Mouse (Mus musculus): ENCODE results near the gene Klf8. TPM values are rescaled to one million over a fixed set of nuclear protein-coding genes. Genes with fewer than 3 reads are reported as not detected.

The Klf8 gene
- polyA plus RNA-seq, 1 experiment = 0.73 TPM

- no peak overlapping the region for H3K27ac ChIP-seq (ENCODE audit: control insufficient read depth, insufficient read depth, low read depth, low read length)
These were observed 196.5 kb downstream of the Klf8 start for GRCm38 (mm10) chrX:153433659-153434293.

GRCm38 (mm10) chrX:153439573-153439972 is 202.3 kb downstream of the Klf8 start:
- Histone ChIP-seq H3K36me3 (ENCODE audit: control insufficient read depth, insufficient read depth, low read length) (no peaks in the 10 kb centered on the region), H3K27ac (ENCODE audit: control insufficient read depth, insufficient read depth, low read depth, low read length) (no peak overlapping the region), H3K4me3 (ENCODE audit: control insufficient read depth, low read depth, low read length) (no peak overlapping the region), H3K27me3 (ENCODE audit: control insufficient read depth, insufficient read depth, low read length) (no peaks in the 10 kb centered on the region), H3K4me1 (ENCODE audit: control insufficient read depth, insufficient read depth, low read length) (no peaks in the 10 kb centered on the region)
- TF ChIP-seq CTCF (IDR thresholded peaks at IDR 0.05; ENCODE audit: control insufficient read depth, insufficient read depth, insufficient replicate concordance, low read depth, low read length) (no peak), POLR2A (IDR thresholded peaks at IDR 0.05; ENCODE audit: control insufficient read depth, low read depth, low read length) (no peak)

More at GRCm38 (mm10) chrX:153433659-153434293, 196.5 kb downstream of the Klf8 start:
- H3K27me3 ChIP-seq (ENCODE audit: control insufficient read depth, insufficient read depth, low read length) = no peaks in the 10 kb centered on the region
- no peak overlapping the region for H3K4me3 ChIP-seq (ENCODE audit: control insufficient read depth, low read depth, low read length)
- TF ChIP-seq POLR2A (IDR thresholded peaks at IDR 0.05; ENCODE audit: control insufficient read depth, low read depth, low read length) = no peak
- no peak for TF ChIP-seq CTCF (IDR thresholded peaks at IDR 0.05; ENCODE audit: control insufficient read depth, insufficient read depth, insufficient replicate concordance, low read depth, low read length)
- H3K36me3 ChIP-seq (ENCODE audit: control insufficient read depth, insufficient read depth, low read length) = no peaks in the 10 kb centered on the region
- H3K4me1 ChIP-seq (ENCODE audit: control insufficient read depth, insufficient read depth, low read length) = no peaks in the 10 kb centered on the region

- no peaks in the 10 kb centered on the region for H3K4me1 ChIP-seq (ENCODE audit: control insufficient read depth, insufficient read depth, low read length)
- H3K4me3 ChIP-seq (ENCODE audit: control insufficient read depth, low read depth, low read length) = no peak overlapping the region
- TF ChIP-seq POLR2A (IDR thresholded peaks at IDR 0.05; ENCODE audit: control insufficient read depth, low read depth, low read length) (no peak), CTCF (IDR thresholded peaks at IDR 0.05; ENCODE audit: control insufficient read depth, insufficient read depth, insufficient replicate concordance, low read depth, low read length) (no peak)
These were observed 202.8 kb downstream of the Klf8 start for GRCm38 (mm10) chrX:153440018-153440417.

More at GRCm38 (mm10) chrX:153440018-153440417, 202.8 kb downstream of the Klf8 start:
- H3K36me3 ChIP-seq (ENCODE audit: control insufficient read depth, insufficient read depth, low read length) = no peaks in the 10 kb centered on the region
- H3K27me3 ChIP-seq (ENCODE audit: control insufficient read depth, insufficient read depth, low read length) = no peaks in the 10 kb centered on the region
- H3K27ac ChIP-seq (ENCODE audit: control insufficient read depth, insufficient read depth, low read depth, low read length) = no peak overlapping the region

Other genes starting within 250 kb of the Klf8 start
- 0.97 and 1.4 TPM in 2 replicates for gene Usp51, start 231.0 kb upstream of the Klf8 start, polyA plus RNA-seq (2012; rRNA removed)
- gene Mageh1, start 199.9 kb upstream of the Klf8 start, polyA plus RNA-seq (2012; rRNA removed) = 1.0 and 1.2 TPM in 2 replicates
- 0.02 TPM in 1 of 2 replicates, not detected in the other for gene Foxr2, start 118.7 kb upstream of the Klf8 start, polyA plus RNA-seq (2012; rRNA removed)
- gene Rragb, start 97.5 kb upstream of the Klf8 start, polyA plus RNA-seq (2012; rRNA removed) = 4.8 and 7.7 TPM in 2 replicates